In the genomic region with DNA sequence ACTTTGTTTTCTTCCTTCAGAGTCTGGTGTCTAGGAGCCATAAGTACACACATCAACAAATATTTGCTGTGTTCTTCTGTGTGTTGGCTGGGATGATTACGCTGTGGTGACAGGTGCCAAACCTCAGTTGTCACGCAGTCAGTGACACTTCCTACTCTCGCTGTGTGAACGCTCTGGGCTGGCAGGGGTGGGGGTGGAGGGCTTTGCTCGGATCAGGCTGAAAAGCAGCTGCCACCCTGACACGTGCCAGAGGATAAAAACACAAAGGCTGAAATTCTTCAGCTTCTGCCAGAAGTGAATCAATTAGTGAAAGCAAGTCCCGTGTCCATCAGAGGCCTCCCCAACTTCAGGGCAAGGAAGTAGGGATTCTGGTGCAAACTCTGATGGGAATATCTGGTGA, we compare ENCODE assay signal across 9 mouse cellular contexts. TPM values are rescaled to one million over a fixed set of nuclear protein-coding genes. Genes with fewer than 3 reads are reported as not detected.
DNase-seq lines count a peak whose midpoint lies in the region; ATAC-seq lines count a peak whose summit lies in the region.
"Had no signal": no experiment of that assay in that cellular context is flagged by ENCODE, and none has a peak within 500 bp of the region (broad histone marks: within the 10 kb centered on the region; RNA-seq: fewer than 3 reads in every experiment).

No protein-coding gene starts in this region.

- no peak overlapping the region for H3K9ac ChIP-seq in midbrain, embryonic 11.5 days (ENCODE audit: low read length)
- H3K9ac ChIP-seq in midbrain, embryonic 16.5 days (ENCODE audit: low read depth, low read length): no peak overlapping the region
- no peak overlapping the region for H3K9ac ChIP-seq in hindbrain, embryonic 14.5 days
- no peak overlapping the region for H3K9ac ChIP-seq in midbrain, embryonic 14.5 days (replicated peaks; ENCODE audit: low read length)
- H3K9ac ChIP-seq: limb, embryonic 13.5 days had no signal

- no peak overlapping the region for H3K4me2 ChIP-seq in midbrain, embryonic 11.5 days
- H3K4me2 ChIP-seq in midbrain, embryonic 16.5 days (ENCODE audit: low read length): no peak overlapping the region
- no peak overlapping the region for H3K4me2 ChIP-seq in hindbrain, embryonic 14.5 days (replicated peaks)
- no peak overlapping the region for H3K4me2 ChIP-seq in midbrain, embryonic 14.5 days (ENCODE audit: low read length)
- H3K4me2 ChIP-seq: limb, embryonic 13.5 days had no signal

- H3K9me3 ChIP-seq in midbrain, embryonic 11.5 days (ENCODE audit: control insufficient read depth, low read length): no peaks in the 10 kb centered on the region
- no peaks in the 10 kb centered on the region for H3K9me3 ChIP-seq in midbrain, embryonic 16.5 days (replicated peaks; ENCODE audit: control insufficient read depth, low read length, poor library complexity, severe bottlenecking)
- no peaks in the 10 kb centered on the region for H3K9me3 ChIP-seq in hindbrain, embryonic 14.5 days (ENCODE audit: control insufficient read depth, low read length)
- H3K9me3 ChIP-seq in midbrain, embryonic 14.5 days (ENCODE audit: control insufficient read depth, low read length): no peaks in the 10 kb centered on the region
- H3K9me3 ChIP-seq: limb, embryonic 13.5 days had no signal

- no peaks in the 10 kb centered on the region for H3K36me3 ChIP-seq in midbrain, embryonic 11.5 days (ENCODE audit: control insufficient read depth, insufficient read depth, low read length)
- H3K36me3 ChIP-seq in midbrain, embryonic 16.5 days (ENCODE audit: control insufficient read depth, insufficient read depth, low read length): no peaks in the 10 kb centered on the region
- no peaks in the 10 kb centered on the region for H3K36me3 ChIP-seq in hindbrain, embryonic 14.5 days (replicated peaks; ENCODE audit: control insufficient read depth, insufficient read depth)
- no peaks in the 10 kb centered on the region for H3K36me3 ChIP-seq in midbrain, embryonic 14.5 days (ENCODE audit: control insufficient read depth, insufficient read depth, low read length)
- H3K36me3 ChIP-seq: limb, embryonic 13.5 days had no signal

- peak; percentile 83; the same call in 1 of the 2 replicates for ATAC-seq in midbrain, embryonic 11.5 days (ENCODE audit: low FRiP score)
- no peak for ATAC-seq in midbrain, embryonic 16.5 days
- ATAC-seq in hindbrain, embryonic 14.5 days (ENCODE audit: low FRiP score): peak; percentile 65; the same call in 1 of the 2 replicates
- ATAC-seq in midbrain, embryonic 14.5 days (ENCODE audit: low FRiP score, low TSS enrichment): peak; percentile 50; the same call in 1 of the 2 replicates

- no peak overlapping the region for H3K4me3 ChIP-seq in midbrain, embryonic 11.5 days (ENCODE audit: low read depth, low read length)
- H3K4me3 ChIP-seq in midbrain, embryonic 16.5 days (ENCODE audit: low read depth, low read length): no peak overlapping the region
- no peak overlapping the region for H3K4me3 ChIP-seq in hindbrain, embryonic 14.5 days (replicated peaks; ENCODE audit: low read length)
- H3K4me3 ChIP-seq in midbrain, embryonic 14.5 days (replicated peaks; ENCODE audit: low read depth, low read length): no peak overlapping the region
- H3K4me3 ChIP-seq: limb, embryonic 13.5 days had no signal

- 19% methylated on average over 7 of the region's 7 CpGs for WGBS in midbrain, embryonic 11.5 days
- WGBS in midbrain, embryonic 16.5 days: 10% methylated on average over 7 of the region's 7 CpGs
- WGBS in hindbrain, embryonic 14.5 days: 17% methylated on average over 7 of the region's 7 CpGs
- 2% methylated on average over 7 of the region's 7 CpGs for WGBS in midbrain, embryonic 14.5 days

- no peak overlapping the region for H3K27ac ChIP-seq in midbrain, embryonic 11.5 days (ENCODE audit: low read depth, low read length)
- no peak overlapping the region for H3K27ac ChIP-seq in midbrain, embryonic 16.5 days (ENCODE audit: low read length)
- no peak overlapping the region for H3K27ac ChIP-seq in hindbrain, embryonic 14.5 days
- no peak overlapping the region for H3K27ac ChIP-seq in midbrain, embryonic 14.5 days (replicated peaks; ENCODE audit: low read depth, low read length)
- H3K27ac ChIP-seq: limb, embryonic 13.5 days had no signal

- peaks cover 3% of the 10 kb centered on the region; the same call in 1 of the 2 replicates for H3K4me1 ChIP-seq in midbrain, embryonic 11.5 days (ENCODE audit: control insufficient read depth, insufficient read depth, low read length)
- H3K4me1 ChIP-seq in midbrain, embryonic 16.5 days (ENCODE audit: control insufficient read depth, insufficient read depth, low read length): no peaks in the 10 kb centered on the region
- H3K4me1 ChIP-seq in hindbrain, embryonic 14.5 days (replicated peaks; ENCODE audit: control insufficient read depth, insufficient read depth, low read length): no peaks in the 10 kb centered on the region
- H3K4me1 ChIP-seq in midbrain, embryonic 14.5 days (ENCODE audit: control insufficient read depth, insufficient read depth, low read length): no peaks in the 10 kb centered on the region

- H3K27me3 ChIP-seq in midbrain, embryonic 11.5 days (ENCODE audit: control insufficient read depth, insufficient read depth, low read length): peaks cover 8% of the 10 kb centered on the region
- H3K27me3 ChIP-seq in midbrain, embryonic 16.5 days (ENCODE audit: control insufficient read depth, insufficient read depth, low read depth, low read length): peaks cover 15% of the 10 kb centered on the region
- H3K27me3 ChIP-seq in hindbrain, embryonic 14.5 days (ENCODE audit: control insufficient read depth, insufficient read depth, low read length): peaks cover 25% of the 10 kb centered on the region
- H3K27me3 ChIP-seq in midbrain, embryonic 14.5 days (ENCODE audit: control insufficient read depth, insufficient read depth, low read length): peaks cover 28% of the 10 kb centered on the region

- peak; percentile 87 for DNase-seq in midbrain, embryonic 11.5 days (ENCODE audit: low spot score, missing footprints)
- no peak for DNase-seq in hindbrain, embryonic 14.5 days (ENCODE audit: low spot score)
- DNase-seq in midbrain, embryonic 14.5 days: peak; percentile 58
- DNase-seq in thymus, postnatal 4 days: peak; percentile 76
- DNase-seq in kidney, postnatal 10 days: no peak
- DNase-seq in urinary bladder, postnatal 36 days (ENCODE audit: low spot score in 2 of 2): no peak
- DNase-seq: heart, adult 18-20 months had no signal

RNA-seq across cellular contexts. Expression of a gene that starts 20.0 kb away (rescaled TPM):
- polyA plus RNA-seq in midbrain, embryonic 11.5 days (2014; fragmentation: Nextera tagmentation; extraction: Ambion mirVana): 21.7 and 22.9 TPM in 2 replicates
- 17.5 and 19.3 TPM in 2 replicates for polyA plus RNA-seq in midbrain, embryonic 16.5 days (2015; fragmentation: Nextera tagmentation; extraction: Ambion mirVana)
- 19.1 and 20.9 TPM in 2 replicates for polyA plus RNA-seq in hindbrain, embryonic 14.5 days (2014; fragmentation: Nextera tagmentation; extraction: Ambion mirVana)
- polyA plus RNA-seq in midbrain, embryonic 14.5 days (2014; fragmentation: Nextera tagmentation; extraction: Ambion mirVana): 8.3 and 19.6 TPM in 2 replicates

Comparison
In these comparisons a context has a peak if more than half of its experiments do, and no peak if none do; other contexts are left out.
1. DNase-seq: peak in midbrain, embryonic 11.5 days (single experiment), midbrain, embryonic 14.5 days (single experiment) and thymus, postnatal 4 days (single experiment); none in hindbrain, embryonic 14.5 days (single experiment), kidney, postnatal 10 days (single experiment) and urinary bladder, postnatal 36 days (0 of 2).